Mouse (Mus musculus): Measurements from ENCODE around the gene Psmc5.

Psmc5 gene

DNA sequence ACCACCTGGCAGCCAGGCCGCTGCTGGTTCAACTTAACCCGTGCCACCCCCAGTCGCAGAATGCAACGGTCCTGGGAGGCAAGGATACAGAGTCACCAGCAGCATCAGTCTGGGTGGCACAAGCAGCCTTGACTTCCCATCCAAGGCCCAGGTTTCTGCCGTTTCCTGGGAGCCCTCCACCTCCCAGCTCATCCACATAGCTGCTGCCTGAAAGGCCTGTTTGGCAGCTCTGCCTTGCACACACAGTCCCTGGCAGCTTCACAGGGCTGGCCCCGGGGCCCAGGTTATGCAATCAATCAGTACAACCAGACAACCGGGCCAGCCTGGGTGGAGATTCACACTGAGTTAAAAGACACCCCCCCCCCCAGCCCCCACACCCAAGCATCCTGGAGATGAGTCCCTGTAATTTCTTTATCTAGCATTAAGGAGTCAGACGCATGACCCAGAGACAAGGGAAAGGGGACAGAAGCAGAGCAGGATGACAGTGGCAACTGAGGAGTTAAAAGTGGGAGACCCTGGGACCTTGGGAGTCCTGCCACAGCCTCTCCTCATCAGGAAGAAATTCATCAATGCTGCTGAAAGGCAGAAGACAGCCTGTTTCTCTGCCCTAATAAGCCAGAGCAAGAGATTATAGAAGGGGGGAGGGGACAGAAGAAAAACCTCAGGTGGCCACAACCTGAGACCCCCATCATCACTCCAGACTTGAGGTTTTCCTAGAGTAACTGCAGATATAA is 12.5 kb downstream of the Psmc5 start:
- in situ Hi-C loops (cut with MboI, MseI): no loop called here

DNA sequence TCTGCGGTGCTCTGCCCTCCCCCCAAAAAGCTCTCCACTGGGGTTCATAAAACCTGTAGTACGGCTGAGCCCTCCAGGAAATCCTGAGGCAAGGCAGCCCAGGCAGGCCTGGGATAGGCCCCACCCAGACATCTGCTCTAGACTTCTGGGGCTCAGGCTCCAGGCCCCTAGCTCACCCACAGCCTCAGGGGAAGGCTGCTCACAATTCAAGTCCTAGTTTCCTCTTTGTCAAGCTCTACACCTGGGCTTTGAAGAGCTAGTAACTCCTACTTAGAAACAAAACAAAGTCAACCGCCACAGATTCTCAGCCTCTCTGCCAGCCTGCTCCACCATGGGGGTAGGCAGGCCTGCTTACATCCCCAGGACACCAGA is 13.1 kb downstream of the Psmc5 start:
- in situ Hi-C loops (cut with MboI, MseI): no loop called here

DNA sequence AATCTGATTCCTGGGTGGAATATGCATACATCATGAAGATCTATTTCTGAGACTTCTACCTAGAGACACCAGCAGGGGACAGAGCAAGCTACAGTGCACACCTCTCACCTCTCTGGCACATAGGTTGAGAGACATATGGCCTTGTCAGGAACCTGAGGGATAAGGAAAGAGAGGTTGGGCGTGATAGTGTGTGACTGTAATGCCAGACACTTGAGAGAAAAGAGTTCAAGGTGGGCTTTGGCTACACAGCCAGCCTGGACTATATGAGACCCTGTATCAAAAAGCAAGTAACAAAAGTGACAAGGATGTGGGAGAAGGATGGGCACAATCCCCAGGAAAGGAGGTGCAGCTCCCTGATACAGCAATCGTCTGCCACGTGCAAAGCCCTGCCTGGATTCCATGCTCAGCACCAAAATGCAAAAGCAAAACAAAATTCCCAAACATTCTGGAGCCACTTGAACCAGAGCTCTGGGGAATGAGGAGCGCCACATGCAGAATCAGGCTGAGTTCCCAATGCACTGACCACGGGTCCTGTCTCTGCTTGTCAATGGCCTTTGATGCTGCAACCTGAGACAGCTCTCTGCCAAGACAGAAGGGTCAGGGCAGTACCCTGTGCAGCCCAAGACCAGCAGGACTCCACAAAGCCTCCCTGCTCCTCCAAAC is 15.3 kb downstream of the Psmc5 start:
- in situ Hi-C loops (cut with MboI, MseI): no loop called here

DNA sequence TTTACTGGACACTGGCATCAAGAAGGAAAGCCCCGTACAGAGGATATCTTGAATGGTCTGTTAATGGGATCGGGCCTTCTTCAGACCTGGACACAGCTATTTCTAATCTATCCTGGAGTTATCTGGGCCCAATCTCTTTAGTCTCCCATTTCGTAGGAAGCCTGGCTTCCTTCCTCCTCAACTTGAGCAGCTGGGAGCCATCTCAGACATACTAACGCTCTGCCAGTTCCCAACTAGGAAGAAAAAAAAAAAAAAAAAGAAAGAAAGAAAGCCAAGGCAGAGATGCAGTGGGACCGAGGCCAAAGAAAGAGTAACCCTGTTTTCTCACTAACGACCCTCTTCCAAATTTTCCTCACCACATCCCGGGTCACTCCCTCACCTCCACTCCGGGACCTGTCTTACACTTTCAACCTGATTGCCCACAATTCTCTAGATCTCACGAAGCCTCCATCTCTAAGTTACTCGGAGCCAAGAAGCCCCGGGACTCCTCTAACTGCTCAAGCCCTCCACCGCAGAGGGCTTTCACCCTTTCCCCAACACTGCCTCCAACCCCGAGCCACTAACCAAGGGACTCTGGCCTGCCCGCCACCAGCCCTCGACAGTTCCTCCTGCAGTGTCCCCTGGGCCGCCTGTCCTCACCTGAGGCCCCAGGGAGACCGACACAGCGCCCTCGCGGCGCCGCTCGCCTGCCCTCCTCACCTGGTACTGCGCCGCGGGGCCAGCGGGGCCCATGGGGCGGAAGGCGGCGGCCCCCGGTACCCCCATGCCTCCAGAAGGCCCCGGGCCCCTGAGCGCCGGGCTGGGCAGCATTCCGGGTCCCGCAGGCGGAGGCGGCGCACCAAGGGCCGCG is 16.1 kb downstream of the Psmc5 start:
- in situ Hi-C loops (cut with MboI, MseI): no loop called here

DNA sequence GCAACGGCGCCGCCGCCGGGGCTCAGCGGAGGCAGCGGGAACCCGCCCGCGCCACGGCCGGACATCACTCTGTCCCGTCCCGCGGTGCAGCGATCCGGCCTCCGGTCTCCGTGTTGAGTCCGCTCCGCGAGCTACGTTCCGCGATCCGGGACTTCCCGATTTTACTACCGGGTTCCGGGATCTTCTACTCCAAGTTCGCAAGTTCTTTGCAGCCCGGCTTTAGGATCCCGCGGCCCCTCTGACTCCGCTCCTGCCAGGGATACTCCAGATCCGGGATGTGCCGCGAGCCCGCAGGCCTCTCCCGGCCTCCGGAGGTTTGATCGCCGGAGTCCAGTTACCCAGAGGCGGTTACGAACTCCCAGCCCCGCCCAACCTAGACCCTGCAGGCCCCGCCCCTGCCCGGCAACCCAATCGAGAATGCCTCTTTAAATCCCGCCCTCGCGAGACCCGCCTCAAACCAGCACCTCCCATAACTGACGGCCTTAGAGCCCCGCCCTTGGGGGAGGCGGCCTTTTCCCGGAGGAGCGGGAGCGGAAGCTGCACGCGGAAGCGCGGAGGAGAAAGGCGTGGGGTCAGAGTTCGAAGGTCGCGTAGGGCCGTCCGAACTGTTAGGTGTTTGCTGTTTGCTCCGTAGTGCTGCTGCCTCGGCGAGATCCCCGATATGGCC is 16.8 kb downstream of the Psmc5 start, which contains the start of gene Smarcd2:
Gene Smarcd2, minus strand, starts transcription at position 329 of the 667 bp plus-strand sequence.
- in situ Hi-C loops (cut with MboI, MseI): no loop called here

DNA sequence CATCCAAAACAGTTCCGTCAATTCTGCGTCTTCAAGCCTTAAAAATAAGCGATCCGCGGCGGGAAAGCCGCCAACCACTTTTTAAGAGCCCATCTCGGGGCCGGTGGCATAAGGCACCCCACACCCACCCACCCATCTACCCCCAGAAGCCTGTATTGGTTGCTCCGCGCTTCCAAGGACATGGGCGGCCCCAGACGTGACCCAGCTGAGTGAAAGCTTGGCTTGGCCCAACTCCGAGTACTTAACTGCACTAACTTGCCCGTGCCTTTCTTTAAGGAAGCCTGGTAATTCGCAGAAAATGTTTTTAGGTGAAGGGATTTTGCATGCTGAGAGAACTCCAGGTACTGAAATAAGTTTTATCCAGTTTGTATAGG is 17.3 kb downstream of the Psmc5 start:
- in situ Hi-C loops (cut with MboI, MseI): no loop called here

DNA sequence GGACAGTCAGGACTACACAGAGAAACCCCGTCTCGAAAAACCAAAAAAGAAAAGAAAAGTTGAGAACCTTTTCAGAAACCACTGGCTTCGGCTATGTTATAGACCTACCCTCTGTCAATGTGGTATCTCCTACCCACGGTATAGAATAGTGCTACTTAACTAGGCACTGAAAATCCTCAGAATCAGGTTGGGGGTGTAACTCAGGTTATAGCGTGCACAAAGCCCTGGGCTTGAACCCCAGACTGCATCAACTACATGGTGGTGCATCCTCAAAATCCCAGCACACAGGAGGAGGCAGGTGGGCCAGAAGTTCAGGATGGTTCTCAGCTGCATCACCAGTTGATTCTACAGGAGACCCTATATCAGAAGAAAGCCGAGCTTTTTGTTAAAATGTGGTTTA is 17.9 kb downstream of the Psmc5 start:
- in situ Hi-C loops (cut with MboI, MseI): no loop called here

DNA sequence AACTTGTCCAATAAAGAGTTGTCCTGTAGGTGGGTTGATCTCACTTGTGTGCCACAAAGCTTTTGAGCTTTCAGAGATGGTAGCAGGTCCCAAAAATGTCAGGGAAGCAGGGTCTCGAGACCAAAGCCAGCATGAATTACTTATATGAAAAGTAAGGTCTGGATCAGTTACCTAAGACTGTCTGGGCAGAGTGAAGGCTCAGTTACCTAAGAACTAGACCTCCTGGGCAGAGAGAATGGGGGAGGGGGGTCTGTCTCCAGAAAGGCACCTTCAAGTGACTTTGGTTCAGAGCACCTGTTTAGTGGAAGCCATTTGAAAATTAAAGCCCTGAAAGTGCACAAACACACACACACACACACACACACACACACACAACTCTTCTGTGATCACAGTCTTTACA is 18.4 kb downstream of the Psmc5 start:
- in situ Hi-C loops (cut with MboI, MseI): no loop called here

DNA sequence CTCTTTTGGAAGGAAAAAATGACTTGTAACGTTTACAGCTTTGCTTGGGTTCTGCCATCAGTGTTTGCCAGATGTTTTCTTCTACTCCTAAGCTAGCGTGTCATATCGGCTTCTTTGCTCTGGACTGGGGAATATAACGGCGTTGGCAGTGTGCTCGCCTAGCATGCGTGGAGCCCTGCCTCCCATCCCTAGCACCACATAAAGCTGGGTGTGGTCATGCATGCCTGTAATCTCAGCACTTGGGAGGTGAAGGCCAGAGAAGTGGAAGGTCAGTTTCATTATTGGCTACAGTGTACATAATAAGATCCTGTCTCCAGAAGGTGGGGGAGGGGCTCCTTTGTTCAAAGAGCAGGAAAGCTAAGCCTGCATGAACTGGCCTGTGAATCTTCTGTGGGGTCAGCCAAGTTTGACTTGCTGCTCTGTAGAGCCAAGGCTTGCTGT is 19.0 kb downstream of the Psmc5 start:
- in situ Hi-C loops (cut with MboI, MseI): no loop called here

DNA sequence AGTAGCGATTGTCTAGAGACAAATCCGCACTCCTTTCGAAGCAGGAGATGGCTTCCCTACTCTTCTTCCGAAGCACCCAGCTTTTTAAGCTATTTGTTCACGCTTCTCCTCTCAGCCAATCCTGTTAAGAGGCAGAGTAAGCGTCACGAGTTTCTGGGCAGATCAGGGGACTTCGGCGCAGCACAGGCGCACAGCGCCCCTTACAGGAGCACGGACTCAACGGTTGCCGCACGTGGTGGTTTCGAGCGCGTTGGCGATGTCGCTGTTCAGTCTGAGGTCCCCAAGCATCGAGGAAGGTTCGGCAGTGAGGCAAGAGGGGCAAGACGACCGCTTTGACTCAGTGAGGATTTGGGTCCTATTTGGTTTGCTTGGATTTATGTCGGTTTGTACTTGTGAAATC is 20.5 kb downstream of the Psmc5 start, which contains the start of gene Tcam1:
Gene Tcam1, plus strand, starts transcription at position 219 of the 400 bp plus-strand sequence.
- in situ Hi-C loops (cut with MboI, MseI): no loop called here

DNA sequence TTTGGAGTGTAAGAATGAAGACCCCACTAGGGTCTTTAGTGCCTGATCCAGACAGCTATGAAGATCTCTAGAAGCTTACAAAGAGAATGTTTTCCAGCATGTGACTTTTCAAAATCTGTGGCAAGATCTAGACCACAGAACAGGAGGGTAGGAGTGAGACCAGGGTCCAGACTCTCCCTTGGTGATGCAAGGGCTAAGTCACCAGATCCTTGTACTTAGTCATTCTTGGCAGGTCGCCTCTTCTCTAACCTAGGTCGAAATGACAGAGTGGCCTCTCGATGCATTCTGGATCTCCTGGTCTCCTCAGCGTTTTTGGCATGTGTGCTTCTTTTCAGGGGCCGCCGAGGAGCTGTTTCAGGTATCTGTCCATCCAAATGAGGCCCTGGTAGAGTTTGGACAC is 26.5 kb downstream of the Psmc5 start:
- in situ Hi-C loops (cut with MboI, MseI): no loop called here

DNA sequence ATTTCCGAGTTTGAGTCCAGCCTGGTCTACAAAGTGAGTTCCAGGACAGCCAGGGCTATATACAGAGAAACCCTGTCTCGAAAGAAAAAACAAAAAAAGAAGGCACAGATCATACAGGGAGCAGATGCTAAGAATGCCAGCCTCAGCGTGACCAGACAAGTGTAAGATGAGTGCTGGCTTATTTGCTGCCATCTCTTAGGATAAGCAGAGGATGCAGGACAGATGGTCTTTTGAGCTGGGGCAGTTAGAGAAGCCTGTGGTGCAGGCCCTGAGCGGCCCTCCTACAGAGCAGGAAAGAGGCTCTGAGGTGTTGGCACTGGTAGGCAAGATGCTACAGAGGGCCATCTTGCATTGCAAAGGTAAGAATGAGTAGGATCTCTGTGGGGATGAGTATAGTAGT is 27.4 kb downstream of the Psmc5 start:
- in situ Hi-C loops (cut with MboI, MseI): no loop called here

DNA sequence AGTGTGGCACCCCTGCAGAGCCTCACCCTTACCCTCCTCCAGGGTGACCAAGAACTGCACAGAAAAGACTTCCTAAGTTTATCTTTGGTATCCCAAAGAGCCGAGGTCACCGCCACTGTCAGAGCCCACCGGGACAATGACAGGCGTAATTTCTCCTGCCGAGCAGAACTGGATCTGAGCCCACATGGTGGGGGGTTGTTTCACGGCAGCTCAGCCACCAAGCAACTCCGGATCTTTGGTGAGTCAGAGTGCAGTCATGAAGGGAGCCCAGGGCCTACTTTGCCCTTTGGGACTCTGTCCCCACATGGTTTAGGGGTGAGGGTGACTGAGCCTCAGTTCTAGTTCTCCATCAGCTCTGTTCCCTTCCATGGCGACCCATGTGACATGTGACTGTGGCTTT is 28.2 kb downstream of the Psmc5 start:
- in situ Hi-C loops (cut with MboI, MseI): no loop called here

DNA sequence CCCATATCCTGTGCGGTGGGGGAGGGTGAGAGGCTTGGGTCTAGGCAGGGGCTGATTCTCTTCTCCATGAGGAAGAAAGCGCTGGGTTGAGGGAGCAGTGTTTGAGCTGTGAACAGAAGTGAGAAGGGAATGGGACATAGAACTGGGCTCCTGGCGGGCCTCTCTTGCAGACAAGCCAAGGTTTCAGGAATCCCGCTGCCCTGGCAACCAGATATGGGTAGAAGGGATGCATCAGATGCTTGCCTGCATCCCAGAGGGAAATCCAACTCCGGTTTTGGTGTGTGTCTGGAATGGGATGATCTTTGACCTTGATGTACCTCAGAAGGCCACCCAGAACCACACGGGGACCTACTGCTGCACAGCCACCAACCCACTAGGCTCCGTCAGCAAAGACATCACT is 30.3 kb downstream of the Psmc5 start:
- in situ Hi-C loops (cut with MboI, MseI): no loop called here

DNA sequence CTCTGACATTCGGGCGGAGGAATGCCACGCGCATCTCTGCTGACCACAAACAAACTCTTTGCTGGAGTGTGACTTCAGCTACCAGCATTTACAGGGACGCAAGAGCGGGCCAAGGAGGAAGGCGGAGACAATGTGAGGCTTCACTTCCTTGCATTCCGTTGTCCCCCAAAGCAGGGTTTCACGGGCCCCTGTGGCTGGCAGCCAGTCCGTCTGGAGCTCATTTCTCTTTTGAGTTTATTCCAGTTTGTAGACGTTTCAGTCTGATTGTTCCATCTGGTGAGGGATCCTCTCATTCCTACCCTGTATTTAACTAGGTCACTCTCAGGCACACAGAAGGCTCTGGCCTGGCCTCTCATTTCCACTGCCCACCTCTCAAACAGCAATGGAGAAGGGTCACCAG is 31.0 kb downstream of the Psmc5 start:
- in situ Hi-C loops (cut with MboI, MseI): no loop called here

DNA sequence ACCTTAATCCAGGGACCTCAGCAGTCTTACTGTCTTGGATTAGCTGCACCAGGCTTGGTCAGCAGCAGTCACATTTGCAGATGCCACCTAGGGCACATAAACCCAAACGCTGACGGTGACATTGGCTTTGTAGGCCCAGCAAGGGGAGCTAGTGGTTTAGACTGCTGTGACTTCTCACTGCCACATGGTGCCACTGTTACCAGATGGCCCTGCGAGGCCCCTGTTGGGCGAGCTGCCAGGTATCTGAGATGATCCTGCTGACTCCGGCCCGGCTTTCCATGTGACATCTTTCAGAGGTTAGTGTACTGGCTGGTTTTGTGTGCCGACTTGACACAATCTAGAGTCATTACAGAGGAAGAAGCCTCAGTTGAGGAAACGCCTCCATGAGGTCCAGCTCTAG is 33.4 kb downstream of the Psmc5 start:
- in situ Hi-C loops (cut with MboI, MseI): no loop called here

DNA sequence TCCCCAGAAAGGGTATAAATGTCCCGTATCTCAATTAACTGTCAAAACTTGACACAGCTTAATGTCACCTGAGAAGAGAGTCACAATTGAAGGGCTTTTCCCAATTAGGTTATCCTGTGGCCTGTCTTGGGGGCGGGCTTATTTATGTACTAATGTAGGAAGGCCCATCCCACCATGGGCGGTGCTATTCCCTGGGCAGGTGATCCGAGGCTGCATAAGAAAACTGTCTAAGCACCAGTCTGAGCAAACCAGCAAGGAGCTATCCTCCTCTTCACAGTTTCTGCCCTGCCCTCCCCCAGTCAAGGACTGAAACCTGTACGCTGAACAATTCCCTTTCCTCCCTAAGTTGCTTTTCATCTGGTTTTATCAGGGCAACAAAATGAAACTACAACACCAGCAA is 34.4 kb downstream of the Psmc5 start:
- in situ Hi-C loops (cut with MboI, MseI): loop anchor here (10.0 kb wide), 1 partner anchor 754 kb away; no protein-coding TSS in a partner anchor

DNA sequence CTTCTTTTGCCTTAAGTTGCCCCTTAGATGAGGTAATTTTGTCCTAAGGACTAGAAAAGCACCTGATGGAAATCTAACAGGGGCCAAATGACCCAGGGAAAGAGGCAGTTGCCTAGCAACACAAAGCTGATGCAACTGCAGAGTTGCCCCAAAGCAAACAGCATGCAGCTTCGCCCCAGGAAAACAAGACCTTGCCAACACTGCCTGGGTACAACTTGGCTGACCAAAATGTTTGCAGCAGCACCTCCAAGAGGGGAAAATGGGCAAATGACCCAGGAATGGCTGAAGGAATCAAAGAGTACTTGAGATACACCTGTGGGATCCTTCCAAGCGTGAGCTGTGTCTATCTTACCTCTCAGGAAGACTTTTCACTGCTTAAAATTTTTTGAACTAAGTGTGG is 35.9 kb downstream of the Psmc5 start:
- in situ Hi-C loops (cut with MboI, MseI): loop anchor here (10.0 kb wide), 1 partner anchor 753 kb away; no protein-coding TSS in a partner anchor

DNA sequence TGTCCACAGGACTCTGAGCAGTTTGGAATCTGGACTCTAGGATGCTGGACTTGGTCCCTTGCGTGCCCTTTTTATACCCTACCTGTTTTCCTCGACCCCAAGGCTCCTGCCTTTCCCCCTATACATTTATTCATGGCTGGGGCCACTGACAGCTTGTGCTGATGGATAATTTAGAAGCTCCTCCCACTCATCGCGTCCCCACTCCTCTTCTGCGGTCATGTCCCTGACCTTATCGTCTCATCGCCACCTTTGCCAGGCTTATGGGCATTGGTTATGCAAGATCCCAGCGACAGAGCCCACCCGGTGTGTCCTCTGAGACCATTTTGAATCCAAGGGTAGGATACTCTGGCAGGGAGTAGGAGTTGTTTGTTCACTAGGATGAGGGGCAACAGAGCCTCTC is 45.8 kb downstream of the Psmc5 start, which contains the start of gene Gh:
Gene Gh, minus strand, starts transcription at position 101 of the 400 bp plus-strand sequence.
- in situ Hi-C loops (cut with MboI, MseI): no loop called here

DNA sequence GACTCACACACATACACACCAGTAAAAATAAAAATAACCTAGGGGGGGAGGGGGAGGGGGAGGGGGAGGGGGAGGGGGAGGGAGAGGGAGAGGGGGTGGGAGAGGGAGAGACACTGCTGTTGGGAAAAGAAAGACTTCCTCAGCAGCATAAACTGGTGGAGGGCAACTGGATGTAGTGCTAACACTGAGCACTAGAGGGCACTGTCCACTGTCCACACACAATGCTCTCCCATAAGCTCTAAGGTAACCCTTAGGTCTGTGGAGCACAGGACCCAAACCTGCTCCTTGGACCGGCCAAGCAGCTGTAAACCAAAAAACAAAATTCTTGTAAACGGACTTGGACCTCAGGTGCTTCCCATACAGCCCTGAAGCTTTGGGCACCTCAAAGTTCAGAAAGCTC is 46.7 kb downstream of the Psmc5 start:
- in situ Hi-C loops (cut with MboI, MseI): no loop called here

DNA sequence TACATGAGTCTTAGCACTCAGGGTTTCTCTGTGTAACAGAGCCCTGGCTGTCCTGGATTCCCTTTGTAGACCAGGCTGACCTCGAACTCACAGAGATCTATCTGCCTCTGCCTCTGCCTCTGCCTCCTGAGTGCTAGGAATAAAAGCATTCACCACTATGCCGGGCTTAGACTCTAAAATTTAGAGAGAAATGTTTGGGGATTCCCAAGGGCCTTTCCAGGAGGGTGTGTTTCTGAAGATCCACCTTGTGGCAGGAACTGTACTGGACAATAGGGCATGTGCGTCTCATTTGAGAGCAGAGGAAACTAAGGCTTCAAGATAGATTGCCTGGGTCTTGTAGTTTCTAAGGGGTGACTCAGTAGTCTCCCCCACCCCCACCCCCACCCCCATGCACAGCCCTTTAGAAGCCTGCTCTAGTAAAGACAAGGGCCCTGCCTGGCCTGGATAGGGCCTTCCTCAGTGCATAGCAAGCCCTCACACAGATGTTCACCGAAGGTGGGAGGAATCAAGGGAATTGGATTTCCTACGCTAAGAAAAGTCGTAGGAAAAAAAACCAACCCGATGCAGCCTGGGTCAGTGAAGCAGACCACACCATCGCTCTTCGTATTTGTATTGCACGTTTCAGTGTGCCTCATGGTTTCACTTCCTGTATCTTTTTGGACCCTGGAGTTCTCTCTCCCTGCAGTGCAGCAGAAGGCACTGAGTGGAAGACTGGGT is 49.6 kb downstream of the Psmc5 start:
- in situ Hi-C loops (cut with MboI, MseI): no loop called here
